In genomic region chr5:114738707-114739241, GRCm38 (mm10) we compare ENCODE assay signal across 8 mouse cellular contexts. TPM values are rescaled to one million over a fixed set of nuclear protein-coding genes. Genes with fewer than 3 reads are reported as not detected.
DNase-seq lines count a peak whose midpoint lies in the region; ATAC-seq and TF ChIP-seq lines count a peak whose summit lies in the region.

No protein-coding gene starts in this region.

- peak overlapping the region; percentile 1 for H3K4me3 ChIP-seq in megakaryocyte, embryonic 14.5 days (replicated peaks)
- no peak overlapping the region for H3K4me3 ChIP-seq in stomach, embryonic 16.5 days (replicated peaks; ENCODE audit: low read length)
- no peak overlapping the region for H3K4me3 ChIP-seq in thymus, adult 2 months (ENCODE audit: control insufficient read depth, insufficient read depth, low read length)

- WGBS in stomach, embryonic 16.5 days, result 77% methylated on average over 12 of the region's 12 CpGs
- WGBS in thymus, adult 2 months, result 95% methylated on average over 12 of the region's 12 CpGs

- no peak overlapping the region for H3K9ac ChIP-seq in stomach, embryonic 16.5 days (ENCODE audit: low read length)

- no peaks in the 10 kb centered on the region for H3K9me3 ChIP-seq in megakaryocyte, embryonic 14.5 days
- no peaks in the 10 kb centered on the region for H3K9me3 ChIP-seq in stomach, embryonic 16.5 days (replicated peaks; ENCODE audit: control insufficient read depth, low read length)

- no peak overlapping the region for H3K4me2 ChIP-seq in stomach, embryonic 16.5 days (ENCODE audit: low read depth, low read length)

- no peak overlapping the region for H3K27ac ChIP-seq in stomach, embryonic 16.5 days (ENCODE audit: low read length)
- no peak overlapping the region for H3K27ac ChIP-seq in thymus, adult 2 months (ENCODE audit: control insufficient read depth, insufficient read depth, low read length)

- ATAC-seq in megakaryocyte, adult 5-6 weeks (ENCODE audit: poor library complexity, severe bottlenecking), result no peak
- peak; percentile 31; the same call in 1 of the 2 replicates for ATAC-seq in stomach, embryonic 16.5 days (ENCODE audit: insufficient read depth, low FRiP score)

- H3K4me1 ChIP-seq in megakaryocyte, embryonic 14.5 days, result peaks cover 14% of the 10 kb centered on the region
- no peaks in the 10 kb centered on the region for H3K4me1 ChIP-seq in stomach, embryonic 16.5 days (ENCODE audit: control insufficient read depth, insufficient read depth, low read length)
- H3K4me1 ChIP-seq in thymus, adult 2 months (replicated peaks; ENCODE audit: control insufficient read depth, insufficient read depth, low read length), result no peaks in the 10 kb centered on the region

- peaks cover 97% of the 10 kb centered on the region for H3K36me3 ChIP-seq in megakaryocyte, embryonic 14.5 days (replicated peaks; ENCODE audit: low read length)
- H3K36me3 ChIP-seq in stomach, embryonic 16.5 days (ENCODE audit: control insufficient read depth, insufficient read depth, low read length), result peaks cover 26% of the 10 kb centered on the region
- H3K36me3 ChIP-seq in thymus, adult 2 months (ENCODE audit: control insufficient read depth, insufficient read depth, low read length), result peaks cover 96% of the 10 kb centered on the region

- no peak for TF ChIP-seq CTCF in thymus, adult 2 months (IDR thresholded peaks at IDR 0.05; ENCODE audit: borderline replicate concordance, control insufficient read depth, extremely low read depth, insufficient read depth, low read length, poor library complexity)

- DNase-seq in heart, adult 18-20 months, result peak; percentile 75 to 89
- DNase-seq in kidney, postnatal 25 days, result peak; percentile 49 to 76
- no peak for DNase-seq in thymus, adult 2 months
- DNase-seq in left cerebral cortex, adult 18-20 months (ENCODE audit: low spot score in 2 of 2), result no peak
- DNase-seq in spleen, adult 18-20 months, result no peak

- TF ChIP-seq POLR2A in thymus, adult 2 months (IDR thresholded peaks at IDR 0.05; ENCODE audit: control insufficient read depth, extremely low read depth, insufficient read depth, low read length, poor library complexity), result no peak

- no peaks in the 10 kb centered on the region for H3K27me3 ChIP-seq in megakaryocyte, embryonic 14.5 days (replicated peaks)
- H3K27me3 ChIP-seq in stomach, embryonic 16.5 days (ENCODE audit: control insufficient read depth, insufficient read depth, low read length), result no peaks in the 10 kb centered on the region
- H3K27me3 ChIP-seq in thymus, adult 2 months (ENCODE audit: control insufficient read depth, insufficient read depth, low read length), result no peaks in the 10 kb centered on the region

RNA-seq across cellular contexts. Expression of gene Tchp, which starts 31.2 kb away (rescaled TPM):
- polyA plus RNA-seq in megakaryocyte, embryonic 14.5 days (2012; ENCODE audit: insufficient read depth, low replicate concordance), result 7.0 and 10.0 TPM in 2 replicates
- total RNA-seq in megakaryocyte, adult 5-6 weeks (2015), result 2.6 and 3.0 TPM in 2 replicates
- total RNA-seq in megakaryocyte, adult 5-6 weeks (2017), result 6.9 and 7.6 TPM in 2 replicates
- total RNA-seq in heart, adult 18-20 months (2021), result 1 to 10 TPM; 4.1 to 4.6 TPM
- polyA plus RNA-seq in stomach, embryonic 16.5 days (2015; fragmentation: Nextera tagmentation; extraction: Ambion mirVana), result 9.3 and 9.4 TPM in 2 replicates
- polyA plus RNA-seq in thymus, adult 2 months (2012; rRNA removed), result 24.4 and 25.6 TPM in 2 replicates
- 10 to 100 TPM; 11.2 to 12.3 TPM for total RNA-seq in left cerebral cortex, adult 18-20 months (2021)

RNA-seq across cellular contexts. Expression of gene Ankrd13a, which starts 35.7 kb away (rescaled TPM):
- 99.9 and 118 TPM in 2 replicates for polyA plus RNA-seq in megakaryocyte, embryonic 14.5 days (2012; ENCODE audit: insufficient read depth, low replicate concordance)
- total RNA-seq in megakaryocyte, adult 5-6 weeks (2015), result 169 and 170 TPM in 2 replicates
- 204 and 225 TPM in 2 replicates for total RNA-seq in megakaryocyte, adult 5-6 weeks (2017)
- 10 to 100 TPM; 30.6 to 35.8 TPM for total RNA-seq in heart, adult 18-20 months (2021)
- 12.7 and 13.1 TPM in 2 replicates for polyA plus RNA-seq in stomach, embryonic 16.5 days (2015; fragmentation: Nextera tagmentation; extraction: Ambion mirVana)
- 118 and 142 TPM in 2 replicates for polyA plus RNA-seq in thymus, adult 2 months (2012; rRNA removed)
- 10 to 100 TPM; 31.2 to 33.8 TPM for total RNA-seq in left cerebral cortex, adult 18-20 months (2021)

RNA-seq across cellular contexts. Expression of gene Git2, which starts 36.5 kb away (rescaled TPM):
- polyA plus RNA-seq in megakaryocyte, embryonic 14.5 days (2012; ENCODE audit: insufficient read depth, low replicate concordance), result 48.3 and 136 TPM in 2 replicates
- 93.8 and 97.0 TPM in 2 replicates for total RNA-seq in megakaryocyte, adult 5-6 weeks (2015)
- 87.1 and 107 TPM in 2 replicates for total RNA-seq in megakaryocyte, adult 5-6 weeks (2017)
- total RNA-seq in heart, adult 18-20 months (2021), result 10 to 100 TPM; 20.7 to 26.7 TPM
- polyA plus RNA-seq in stomach, embryonic 16.5 days (2015; fragmentation: Nextera tagmentation; extraction: Ambion mirVana), result 35.9 and 42.0 TPM in 2 replicates
- 221 and 232 TPM in 2 replicates for polyA plus RNA-seq in thymus, adult 2 months (2012; rRNA removed)
- 10 to 100 TPM; 39.2 to 49.6 TPM for total RNA-seq in left cerebral cortex, adult 18-20 months (2021)

RNA-seq across cellular contexts. Expression of gene Gltp, which starts 48.0 kb away (rescaled TPM):
- 38.6 and 56.2 TPM in 2 replicates for polyA plus RNA-seq in megakaryocyte, embryonic 14.5 days (2012; ENCODE audit: insufficient read depth, low replicate concordance)
- 268 and 269 TPM in 2 replicates for total RNA-seq in megakaryocyte, adult 5-6 weeks (2015)
- 135 and 141 TPM in 2 replicates for total RNA-seq in megakaryocyte, adult 5-6 weeks (2017)
- 10 to 100 TPM; 16.9 to 20.0 TPM for total RNA-seq in heart, adult 18-20 months (2021)
- polyA plus RNA-seq in stomach, embryonic 16.5 days (2015; fragmentation: Nextera tagmentation; extraction: Ambion mirVana), result 208 and 281 TPM in 2 replicates
- polyA plus RNA-seq in thymus, adult 2 months (2012; rRNA removed), result 237 and 275 TPM in 2 replicates
- 10 to 100 TPM; 21.6 to 22.4 TPM for total RNA-seq in left cerebral cortex, adult 18-20 months (2021)

Comparison
In these comparisons a context has a peak if more than half of its experiments do, and no peak if none do; other contexts are left out.
1. DNase-seq: peak in heart, adult 18-20 months (2 of 2) and kidney, postnatal 25 days (2 of 2); none in thymus, adult 2 months (single experiment), left cerebral cortex, adult 18-20 months (0 of 2) and spleen, adult 18-20 months (0 of 2).
2. RNA of gene Ankrd13a, which starts 35.7 kb away (total RNA-seq): 169 to 225 TPM in megakaryocyte, adult 5-6 weeks; 30.6 to 35.8 TPM in heart, adult 18-20 months and 31.2 to 33.8 TPM in left cerebral cortex, adult 18-20 months; every median in the first group is over 4 times any median in the second.